Mouse (Mus musculus) embryonic fibroblast, embryonic 13.5 days (primary cell): ENCODE measurements around the gene Rasgef1b.

Source experiments
- CTCF ChIP-seq: IDR thresholded peaks from 2 replicates; pipeline ENCODE4 v1.5.1; 2011; ENCODE audit warnings: mild to moderate bottlenecking, control low read depth, low read length, moderate library complexity, borderline replicate concordance; ENCODE audit not compliant: insufficient read depth
- POLR2A ChIP-seq: IDR thresholded peaks from 2 replicates; pipeline ENCODE4 v1.6.1; 2011; ENCODE audit warnings: low read depth, mild to moderate bottlenecking, control low read depth, low read length, moderate library complexity

GRCm38 (mm10) chr5:99715281-99715744 lies 13.6 kb downstream of the Rasgef1b start:
- no peak for TF ChIP-seq CTCF
- TF ChIP-seq POLR2A = no peak
